ENCODE assay signal across 10 mouse cellular contexts in genomic region chr15:89058736-89059135, GRCm38 (mm10). TPM values are rescaled to one million over a fixed set of nuclear protein-coding genes. Genes with fewer than 3 reads are reported as not detected.
DNase-seq lines count a peak whose midpoint lies in the region; ATAC-seq and TF ChIP-seq lines count a peak whose summit lies in the region.
"Had no signal": no experiment of that assay in that cellular context is flagged by ENCODE, and none has a peak within 500 bp of the region (broad histone marks: within the 10 kb centered on the region; RNA-seq: fewer than 3 reads in every experiment).

No protein-coding gene starts in this region.

- no peaks in the 10 kb centered on the region for H3K36me3 ChIP-seq in intestine, embryonic 14.5 days (ENCODE audit: control insufficient read depth, insufficient read depth, low read length)
- no peaks in the 10 kb centered on the region for H3K36me3 ChIP-seq in intestine, postnatal 0 days (ENCODE audit: control insufficient read depth, insufficient read depth)
- no peaks in the 10 kb centered on the region for H3K36me3 ChIP-seq in ES-Bruce4 (ENCODE audit: control insufficient read depth, insufficient read depth, low read length, poor library complexity, severe bottlenecking)
- no peaks in the 10 kb centered on the region for H3K36me3 ChIP-seq in embryonic facial prominence, embryonic 15.5 days
- H3K36me3 ChIP-seq in limb, embryonic 12.5 days, result no peaks in the 10 kb centered on the region
- H3K36me3 ChIP-seq: G1E; liver, embryonic 15.5 days had no signal

- H3K4me2 ChIP-seq in intestine, embryonic 14.5 days (ENCODE audit: low read length), result no peak overlapping the region
- no peak overlapping the region for H3K4me2 ChIP-seq in intestine, postnatal 0 days (replicated peaks; ENCODE audit: low read depth)
- H3K4me2 ChIP-seq in embryonic facial prominence, embryonic 15.5 days (replicated peaks), result no peak overlapping the region
- H3K4me2 ChIP-seq in limb, embryonic 12.5 days, result peak overlapping the region; percentile 95

- WGBS in intestine, embryonic 14.5 days, result 30% methylated on average over 6 of the region's 6 CpGs
- WGBS in intestine, postnatal 0 days, result 26% methylated on average over 6 of the region's 6 CpGs
- 25% methylated on average over 6 of the region's 6 CpGs for WGBS in embryonic facial prominence, embryonic 15.5 days
- 24% methylated on average over 6 of the region's 6 CpGs for WGBS in limb, embryonic 12.5 days

- TF ChIP-seq POLR2A in ES-Bruce4 (IDR thresholded peaks at IDR 0.05; ENCODE audit: insufficient read depth, low read length), result no peak

- no peak for ATAC-seq in intestine, embryonic 14.5 days (replicated peaks; ENCODE audit: low FRiP score, low TSS enrichment, low read depth)
- no peak for ATAC-seq in intestine, postnatal 0 days
- ATAC-seq in embryonic facial prominence, embryonic 15.5 days (ENCODE audit: insufficient number of reproducible peaks, low FRiP score, low TSS enrichment, low read depth), result no peak
- ATAC-seq in limb, embryonic 12.5 days (ENCODE audit: insufficient number of reproducible peaks, insufficient read depth, low FRiP score, low TSS enrichment, low read depth), result no peak

- no peak overlapping the region for H3K27ac ChIP-seq in intestine, embryonic 14.5 days (ENCODE audit: low read depth)
- H3K27ac ChIP-seq in intestine, postnatal 0 days (ENCODE audit: low read depth, low read length), result no peak overlapping the region
- no peak overlapping the region for H3K27ac ChIP-seq in ES-Bruce4 (ENCODE audit: insufficient read depth, low read length)
- no peak overlapping the region for H3K27ac ChIP-seq in embryonic facial prominence, embryonic 15.5 days (replicated peaks)
- H3K27ac ChIP-seq in limb, embryonic 12.5 days, result no peak overlapping the region
- H3K27ac ChIP-seq: liver, embryonic 15.5 days had no signal

- no peak for TF ChIP-seq CTCF in intestine, postnatal 0 days (IDR thresholded peaks at IDR 0.05; ENCODE audit: low read depth)
- no peak for TF ChIP-seq CTCF in ES-Bruce4 (IDR thresholded peaks at IDR 0.05; ENCODE audit: low read depth, low read length)

- peak overlapping the region; percentile 49 for H3K4me3 ChIP-seq in intestine, embryonic 14.5 days (ENCODE audit: low read depth, low read length)
- H3K4me3 ChIP-seq in intestine, postnatal 0 days (ENCODE audit: low read depth, low read length), result no peak overlapping the region
- no peak overlapping the region; the same call in 1 of the 2 replicates for H3K4me3 ChIP-seq in ES-Bruce4 (ENCODE audit: low read depth, low read length)
- H3K4me3 ChIP-seq in embryonic facial prominence, embryonic 15.5 days (replicated peaks), result peak overlapping the region; percentile 58
- peak overlapping the region; percentile 75 for H3K4me3 ChIP-seq in limb, embryonic 12.5 days (replicated peaks)

- H3K9ac ChIP-seq in intestine, embryonic 14.5 days (ENCODE audit: low read length), result no peak overlapping the region
- H3K9ac ChIP-seq in intestine, postnatal 0 days (ENCODE audit: low read depth, low read length), result no peak overlapping the region
- peak overlapping the region; percentile 62 for H3K9ac ChIP-seq in ES-Bruce4 (ENCODE audit: low read depth, poor library complexity, severe bottlenecking)
- H3K9ac ChIP-seq in embryonic facial prominence, embryonic 15.5 days, result no peak overlapping the region
- H3K9ac ChIP-seq in limb, embryonic 12.5 days (replicated peaks), result peak overlapping the region; percentile 81
- H3K9ac ChIP-seq: liver, embryonic 15.5 days had no signal

- H3K4me1 ChIP-seq in intestine, embryonic 14.5 days (replicated peaks; ENCODE audit: control insufficient read depth, insufficient read depth, low read length), result peaks cover 3% of the 10 kb centered on the region; the same call in 1 of the 2 replicates
- no peaks in the 10 kb centered on the region for H3K4me1 ChIP-seq in intestine, postnatal 0 days (replicated peaks; ENCODE audit: control insufficient read depth, insufficient read depth, low read length)
- H3K4me1 ChIP-seq in ES-Bruce4 (ENCODE audit: control insufficient read depth, insufficient read depth, low read length), result peaks cover 2% of the 10 kb centered on the region
- H3K4me1 ChIP-seq in embryonic facial prominence, embryonic 15.5 days, result peaks cover 9% of the 10 kb centered on the region; the same call in 1 of the 2 replicates
- H3K4me1 ChIP-seq in limb, embryonic 12.5 days (replicated peaks), result peaks cover 5% of the 10 kb centered on the region

- DNase-seq in intestine, embryonic 14.5 days (ENCODE audit: low spot score), result no peak
- no peak for DNase-seq in adrenal gland, adult 2 months
- no peak for DNase-seq in embryo, embryonic 9.5 days (ENCODE audit: extremely low spot score)
- DNase-seq in lung, postnatal 10 days, result no peak

- H3K9me3 ChIP-seq in intestine, embryonic 14.5 days (ENCODE audit: control insufficient read depth, low read length), result no peaks in the 10 kb centered on the region
- no peaks in the 10 kb centered on the region for H3K9me3 ChIP-seq in intestine, postnatal 0 days (ENCODE audit: control insufficient read depth)
- H3K9me3 ChIP-seq in ES-Bruce4 (replicated peaks; ENCODE audit: control insufficient read depth, insufficient read depth, low read length, poor library complexity, severe bottlenecking), result no peaks in the 10 kb centered on the region
- H3K9me3 ChIP-seq in embryonic facial prominence, embryonic 15.5 days (replicated peaks), result no peaks in the 10 kb centered on the region
- H3K9me3 ChIP-seq in limb, embryonic 12.5 days, result no peaks in the 10 kb centered on the region
- H3K9me3 ChIP-seq: liver, embryonic 15.5 days had no signal

- peaks cover 44% of the 10 kb centered on the region for H3K27me3 ChIP-seq in intestine, embryonic 14.5 days (replicated peaks; ENCODE audit: control insufficient read depth, insufficient read depth, low read length)
- H3K27me3 ChIP-seq in intestine, postnatal 0 days (replicated peaks; ENCODE audit: control insufficient read depth, insufficient read depth, low read length), result peaks cover 41% of the 10 kb centered on the region
- peaks cover 2% of the 10 kb centered on the region; the same call in 1 of the 2 replicates for H3K27me3 ChIP-seq in ES-Bruce4 (ENCODE audit: control insufficient read depth, insufficient read depth, low read length, poor library complexity, severe bottlenecking)
- H3K27me3 ChIP-seq in embryonic facial prominence, embryonic 15.5 days, result peaks cover 47% of the 10 kb centered on the region
- peaks cover 85% of the 10 kb centered on the region for H3K27me3 ChIP-seq in limb, embryonic 12.5 days

- TF ChIP-seq EP300 in ES-Bruce4 (IDR thresholded peaks at IDR 0.05; ENCODE audit: insufficient read depth, low read depth, low read length), result no peak

RNA-seq across cellular contexts. Expression of gene Panx2, which starts 0.8 kb away (rescaled TPM):
- 0.23 and 0.71 TPM in 2 replicates for polyA plus RNA-seq in intestine, embryonic 14.5 days (2014; fragmentation: Nextera tagmentation; extraction: Ambion mirVana)
- polyA plus RNA-seq in intestine, postnatal 0 days (2015; fragmentation: Nextera tagmentation; extraction: Ambion mirVana), result 0.26 and 0.48 TPM in 2 replicates
- polyA plus RNA-seq in ES-Bruce4 (2011; ENCODE audit: insufficient read depth, insufficient read length, low read depth, missing spikeins), result 1.4 and 2.8 TPM in 2 replicates
- polyA plus RNA-seq in embryonic facial prominence, embryonic 15.5 days (2015; fragmentation: Nextera tagmentation; extraction: Ambion mirVana), result 0.33 and 0.84 TPM in 2 replicates
- polyA plus RNA-seq in limb, embryonic 12.5 days (2016; fragmentation: Nextera tagmentation; extraction: Ambion mirVana), result 0.41 and 0.54 TPM in 2 replicates
- 1 to 10 TPM in 1 of 2 experiments, under 1 TPM in 1; 0.61 to 1.3 TPM for total RNA-seq in adrenal gland, adult 2 months (2021)
- 1.1 and 1.9 TPM in 2 replicates for polyA plus RNA-seq in adrenal gland, adult 2 months (2012; rRNA removed)
- polyA plus RNA-seq: liver, embryonic 15.5 days had no signal

RNA-seq across cellular contexts. Expression of gene Trabd, which starts 16.2 kb away (rescaled TPM):
- 43.7 and 44.4 TPM in 2 replicates for polyA plus RNA-seq in intestine, embryonic 14.5 days (2014; fragmentation: Nextera tagmentation; extraction: Ambion mirVana)
- 32.5 and 33.0 TPM in 2 replicates for polyA plus RNA-seq in intestine, postnatal 0 days (2015; fragmentation: Nextera tagmentation; extraction: Ambion mirVana)
- polyA plus RNA-seq in ES-Bruce4 (2011; ENCODE audit: insufficient read depth, insufficient read length, low read depth, missing spikeins), result 19.7 and 21.6 TPM in 2 replicates
- 53.8 and 55.6 TPM in 2 replicates for polyA plus RNA-seq in embryonic facial prominence, embryonic 15.5 days (2015; fragmentation: Nextera tagmentation; extraction: Ambion mirVana)
- 48.6 and 48.7 TPM in 2 replicates for polyA plus RNA-seq in limb, embryonic 12.5 days (2016; fragmentation: Nextera tagmentation; extraction: Ambion mirVana)
- 10 to 100 TPM; 27.4 to 47.7 TPM for total RNA-seq in adrenal gland, adult 2 months (2021)
- 43.2 and 47.8 TPM in 2 replicates for polyA plus RNA-seq in adrenal gland, adult 2 months (2012; rRNA removed)

RNA-seq across cellular contexts. Expression of gene Selenoo, which starts 30.1 kb away (rescaled TPM):
- 19.4 and 20.8 TPM in 2 replicates for polyA plus RNA-seq in intestine, embryonic 14.5 days (2014; fragmentation: Nextera tagmentation; extraction: Ambion mirVana)
- 9.6 and 10.4 TPM in 2 replicates for polyA plus RNA-seq in intestine, postnatal 0 days (2015; fragmentation: Nextera tagmentation; extraction: Ambion mirVana)
- 9.2 and 9.4 TPM in 2 replicates for polyA plus RNA-seq in ES-Bruce4 (2011; ENCODE audit: insufficient read depth, insufficient read length, low read depth, missing spikeins)
- polyA plus RNA-seq in embryonic facial prominence, embryonic 15.5 days (2015; fragmentation: Nextera tagmentation; extraction: Ambion mirVana), result 20.7 and 20.9 TPM in 2 replicates
- polyA plus RNA-seq in limb, embryonic 12.5 days (2016; fragmentation: Nextera tagmentation; extraction: Ambion mirVana), result 19.2 and 21.1 TPM in 2 replicates
- total RNA-seq in adrenal gland, adult 2 months (2021), result 10 to 100 TPM; 37.0 to 39.2 TPM
- 120 and 126 TPM in 2 replicates for polyA plus RNA-seq in adrenal gland, adult 2 months (2012; rRNA removed)

Comparison
In these comparisons a context has a peak if more than half of its experiments do, and no peak if none do; other contexts are left out.
1. H3K4me3 ChIP-seq: peak in intestine, embryonic 14.5 days (single experiment), embryonic facial prominence, embryonic 15.5 days (single experiment) and limb, embryonic 12.5 days (single experiment); none in intestine, postnatal 0 days (single experiment) and ES-Bruce4 (single experiment).
2. H3K9ac ChIP-seq: peak in ES-Bruce4 (single experiment) and limb, embryonic 12.5 days (single experiment); none in intestine, embryonic 14.5 days (single experiment), intestine, postnatal 0 days (single experiment) and embryonic facial prominence, embryonic 15.5 days (single experiment).